Mouse (Mus musculus): ENCODE measurements around the gene Tas1r2. TPM values are rescaled to one million over a fixed set of nuclear protein-coding genes. Genes with fewer than 3 reads are reported as not detected.

Tas1r2 gene
- polyA plus RNA-seq (2016; fragmentation: Nextera tagmentation; extraction: Ambion mirVana) = 0.09 TPM in 1 of 2 replicates, not detected in the other

DNA sequence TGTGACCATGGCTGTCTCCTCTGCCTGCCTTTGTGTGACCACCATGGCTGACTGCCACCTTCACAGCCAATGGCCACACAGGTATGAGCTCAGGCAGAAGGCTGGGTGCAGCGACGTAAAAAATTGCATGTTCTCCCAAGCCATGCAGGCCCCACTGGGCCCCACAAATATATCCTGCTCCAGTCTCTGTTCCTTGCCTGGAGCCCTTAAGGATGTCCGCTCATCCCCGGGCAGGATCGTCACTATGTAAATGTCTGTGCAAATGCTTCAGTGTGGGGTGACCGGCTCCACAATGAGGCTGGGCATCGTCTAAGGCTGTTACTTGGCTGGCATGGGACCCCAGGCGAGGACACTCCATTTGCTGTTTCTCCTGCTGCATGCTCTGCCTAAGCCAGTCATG lies at the start of gene Tas1r2:
Tas1r2 (plus strand) TSS at position 301 of the 400 bp plus-strand sequence.
- Histone ChIP-seq H3K27me3 (ENCODE audit: low read depth, poor library complexity, severe bottlenecking) (0 out of 2 replicates have a peak, but pooled peaks cover 3% of the 10 kb centered on the region), H3K27ac (replicated peaks) (0 out of 2 replicates have a peak within 1 kb of the TSS, but pooled peaks have one; percentile 9), H3K4me3 (no peak within 1 kb of the TSS), H3K9me3 (replicated peaks) (0 out of 2 replicates have a peak, but pooled peaks cover 2% of the 10 kb centered on the region), H3K36me3 (peaks cover 8% of the 10 kb centered on the region), H3K4me1 (peaks cover 12% of the 10 kb centered on the region)
- 91% methylated on average over 8 of the region's 8 CpGs for WGBS
- no peak for DNase-seq (ENCODE audit: low spot score)

DNA sequence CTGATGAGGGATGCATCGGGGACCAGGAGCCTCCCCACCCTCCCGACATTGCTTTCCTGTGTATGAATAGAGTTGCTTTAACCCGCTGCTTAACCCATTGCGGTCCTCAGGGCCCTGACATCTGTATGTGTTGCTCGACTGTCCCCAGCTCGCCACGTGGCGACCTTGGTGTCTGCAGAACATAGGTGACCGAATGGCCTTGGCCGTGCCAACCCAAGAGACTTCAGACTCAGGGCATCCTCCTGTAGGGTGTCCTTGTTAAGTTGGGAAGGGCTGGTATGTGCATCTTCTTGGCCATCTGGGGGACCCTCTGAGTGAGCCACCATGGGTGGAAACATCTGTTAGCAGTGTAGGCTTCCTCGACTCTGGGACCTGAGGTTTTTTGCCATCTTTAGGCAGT lies 48.1 kb upstream of the Tas1r2 start:
- Histone ChIP-seq H3K27ac (replicated peaks) (no peak overlapping the region), H3K4me1 (peaks cover 26% of the 10 kb centered on the region), H3K36me3 (peaks cover 21% of the 10 kb centered on the region), H3K4me3 (no peak overlapping the region), H3K9me3 (replicated peaks) (no peaks in the 10 kb centered on the region), H3K27me3 (ENCODE audit: low read depth, poor library complexity, severe bottlenecking) (no peaks in the 10 kb centered on the region)
- DNase-seq (ENCODE audit: low spot score) = no peak
- 84% methylated on average over 11 of the region's 11 CpGs for WGBS

DNA sequence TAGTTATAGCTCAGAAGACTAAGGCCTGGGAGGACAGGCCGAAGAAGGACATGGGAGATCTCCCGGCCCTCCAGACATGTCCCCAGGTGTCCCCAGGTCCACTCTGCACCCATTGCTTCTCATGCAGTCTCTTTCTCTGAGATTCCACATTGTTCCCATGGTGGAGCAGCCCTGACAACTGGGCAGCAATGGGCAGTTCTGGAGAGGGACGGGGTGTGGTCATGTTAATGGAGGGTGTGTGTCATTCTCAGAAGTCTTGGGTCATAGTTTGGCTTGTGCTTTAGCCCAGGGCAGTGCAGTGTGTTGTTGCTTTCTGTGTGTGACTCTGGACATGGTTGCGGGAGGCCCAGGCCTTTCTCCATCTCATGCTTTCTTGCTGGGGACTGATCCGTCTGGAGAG lies 46.6 kb upstream of the Tas1r2 start:
- H3K36me3 ChIP-seq = peaks cover 21% of the 10 kb centered on the region
- no peaks in the 10 kb centered on the region for H3K9me3 ChIP-seq (replicated peaks)
- H3K4me1 ChIP-seq = peaks cover 28% of the 10 kb centered on the region
- H3K27me3 ChIP-seq (ENCODE audit: low read depth, poor library complexity, severe bottlenecking) = no peaks in the 10 kb centered on the region
- 95% methylated on average over 5 of the region's 5 CpGs for WGBS
- no peak overlapping the region for H3K27ac ChIP-seq (replicated peaks)
- no peak overlapping the region for H3K4me3 ChIP-seq
- DNase-seq (ENCODE audit: low spot score) = no peak

DNA sequence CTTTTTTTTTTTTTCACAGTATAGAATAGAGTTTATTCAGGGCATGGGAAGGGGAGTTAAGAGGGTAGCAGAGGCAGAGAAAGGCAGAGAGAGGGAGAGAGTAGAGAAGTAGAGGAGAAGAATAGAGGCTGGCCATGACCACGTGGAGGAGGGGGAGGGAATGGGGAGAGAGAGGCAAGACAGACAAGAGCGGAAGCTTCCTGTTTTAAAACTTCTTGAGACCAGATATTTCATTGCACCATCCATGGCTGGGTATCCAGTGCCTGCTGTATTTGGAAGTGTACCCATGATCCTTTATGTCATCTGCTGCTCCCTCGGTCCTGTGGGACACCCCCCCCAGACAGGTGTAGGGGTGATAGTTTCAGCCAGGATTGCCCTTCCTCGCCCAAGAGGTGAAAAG lies 44.4 kb upstream of the Tas1r2 start:
- DNase-seq (ENCODE audit: low spot score) = no peak
- Histone ChIP-seq H3K9me3 (replicated peaks) (peaks cover 9% of the 10 kb centered on the region), H3K27me3 (ENCODE audit: low read depth, poor library complexity, severe bottlenecking) (no peaks in the 10 kb centered on the region), H3K4me1 (peaks cover 14% of the 10 kb centered on the region), H3K36me3 (peaks cover 37% of the 10 kb centered on the region), H3K27ac (replicated peaks) (no peak overlapping the region), H3K4me3 (no peak overlapping the region)
- 74% methylated on average over 4 of the region's 4 CpGs for WGBS

DNA sequence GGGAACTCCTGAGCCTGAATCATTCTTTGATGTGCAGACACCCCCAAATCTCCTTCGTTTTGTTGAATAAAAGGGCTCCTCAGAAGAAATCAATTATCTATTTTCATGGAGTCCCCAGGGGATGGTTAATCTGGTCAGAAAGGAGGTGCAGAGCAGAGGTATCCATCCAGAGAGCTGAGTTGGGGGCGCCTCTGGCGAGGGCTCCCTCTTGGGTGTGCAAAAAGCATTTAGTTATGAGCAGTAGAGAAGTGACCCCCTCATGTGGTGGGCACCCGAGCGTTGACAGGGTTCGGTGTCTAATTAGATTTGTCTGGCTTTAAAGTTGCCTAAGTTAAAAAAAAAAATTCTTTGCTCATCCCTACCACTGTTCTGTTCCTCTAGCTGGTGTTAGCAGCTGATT lies 42.4 kb upstream of the Tas1r2 start:
- no peak for DNase-seq (ENCODE audit: low spot score)
- H3K27me3 ChIP-seq (ENCODE audit: low read depth, poor library complexity, severe bottlenecking) = no peaks in the 10 kb centered on the region
- peak overlapping the region; percentile 52 for H3K27ac ChIP-seq (replicated peaks)
- H3K4me3 ChIP-seq = no peak overlapping the region
- H3K4me1 ChIP-seq = peaks cover 26% of the 10 kb centered on the region
- peaks cover 46% of the 10 kb centered on the region for H3K36me3 ChIP-seq
- WGBS = 58% methylated on average over 6 of the region's 6 CpGs
- H3K9me3 ChIP-seq (replicated peaks) = peaks cover 17% of the 10 kb centered on the region

DNA sequence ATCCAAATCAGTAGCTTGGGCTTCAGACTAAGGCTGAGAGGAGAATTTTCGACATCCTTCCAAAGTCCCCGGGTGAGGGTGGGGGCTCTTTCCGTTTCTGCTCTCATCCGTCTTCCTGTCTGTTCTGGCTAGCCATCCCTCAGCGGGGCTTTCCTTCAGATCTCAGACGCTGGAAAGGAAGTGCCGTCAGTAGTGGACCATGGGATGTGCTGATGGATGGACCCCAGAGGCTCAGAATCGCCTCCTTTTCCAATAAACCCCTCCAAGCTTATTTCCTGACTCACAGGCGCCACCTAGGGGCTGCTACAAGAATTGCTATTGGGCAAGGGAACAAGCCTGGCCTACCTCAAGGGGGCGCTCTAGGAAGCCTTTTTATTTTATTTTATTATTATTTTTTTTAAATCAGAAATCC lies 41.8 kb upstream of the Tas1r2 start:
- Histone ChIP-seq H3K4me3 (peak overlapping the region; percentile 28; the same call in 1 of the 2 replicates), H3K4me1 (peaks cover 32% of the 10 kb centered on the region), H3K36me3 (peaks cover 43% of the 10 kb centered on the region), H3K27me3 (ENCODE audit: low read depth, poor library complexity, severe bottlenecking) (no peaks in the 10 kb centered on the region), H3K27ac (replicated peaks) (peak overlapping the region; percentile 52), H3K9me3 (replicated peaks) (peaks cover 17% of the 10 kb centered on the region)
- DNase-seq (ENCODE audit: low spot score) = peak; percentile 85
- 10% methylated on average over 10 of the region's 10 CpGs for WGBS

DNA sequence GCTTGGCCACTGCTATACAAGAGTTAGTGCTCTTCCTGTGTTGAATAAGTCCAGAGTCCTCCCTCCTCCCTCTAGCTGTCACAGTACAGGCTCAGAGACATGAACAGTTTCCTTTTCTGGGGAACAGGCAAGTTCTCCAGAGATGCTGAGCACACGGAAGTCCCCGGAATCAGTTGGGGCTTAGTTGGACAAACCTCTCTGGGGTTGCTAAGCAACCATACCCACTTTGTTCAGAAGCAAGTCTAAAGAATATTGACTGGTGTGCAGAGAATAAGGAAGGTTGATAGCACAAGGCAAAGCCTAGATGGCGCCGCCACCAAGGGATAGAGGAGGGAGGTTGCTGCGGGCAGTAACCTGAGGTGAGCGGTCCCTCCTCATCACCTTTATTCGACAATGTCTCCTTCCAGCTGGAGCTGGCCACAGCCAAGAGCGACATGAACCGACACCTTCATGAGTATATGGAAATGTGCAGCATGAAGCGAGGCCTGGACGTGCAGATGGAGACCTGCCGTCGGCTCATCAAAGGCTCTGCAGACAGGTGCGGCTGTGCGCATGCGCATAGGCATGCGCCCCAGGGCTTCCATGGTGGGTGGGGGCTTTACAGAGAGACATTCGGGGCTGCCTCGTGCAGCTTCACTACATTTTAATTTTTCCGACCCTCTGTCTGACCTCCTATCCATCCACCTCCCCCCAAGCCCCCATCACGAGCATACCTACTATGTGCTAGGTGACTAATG lies 38.6 kb upstream of the Tas1r2 start:
- H3K36me3 ChIP-seq = peaks cover 38% of the 10 kb centered on the region
- H3K9me3 ChIP-seq (replicated peaks) = peaks cover 17% of the 10 kb centered on the region
- H3K27ac ChIP-seq (replicated peaks) = no peak overlapping the region
- WGBS = 91% methylated on average over 21 of the region's 21 CpGs
- H3K4me1 ChIP-seq = peaks cover 37% of the 10 kb centered on the region
- DNase-seq (ENCODE audit: low spot score) = no peak
- no peaks in the 10 kb centered on the region for H3K27me3 ChIP-seq (ENCODE audit: low read depth, poor library complexity, severe bottlenecking)
- no peak overlapping the region for H3K4me3 ChIP-seq

DNA sequence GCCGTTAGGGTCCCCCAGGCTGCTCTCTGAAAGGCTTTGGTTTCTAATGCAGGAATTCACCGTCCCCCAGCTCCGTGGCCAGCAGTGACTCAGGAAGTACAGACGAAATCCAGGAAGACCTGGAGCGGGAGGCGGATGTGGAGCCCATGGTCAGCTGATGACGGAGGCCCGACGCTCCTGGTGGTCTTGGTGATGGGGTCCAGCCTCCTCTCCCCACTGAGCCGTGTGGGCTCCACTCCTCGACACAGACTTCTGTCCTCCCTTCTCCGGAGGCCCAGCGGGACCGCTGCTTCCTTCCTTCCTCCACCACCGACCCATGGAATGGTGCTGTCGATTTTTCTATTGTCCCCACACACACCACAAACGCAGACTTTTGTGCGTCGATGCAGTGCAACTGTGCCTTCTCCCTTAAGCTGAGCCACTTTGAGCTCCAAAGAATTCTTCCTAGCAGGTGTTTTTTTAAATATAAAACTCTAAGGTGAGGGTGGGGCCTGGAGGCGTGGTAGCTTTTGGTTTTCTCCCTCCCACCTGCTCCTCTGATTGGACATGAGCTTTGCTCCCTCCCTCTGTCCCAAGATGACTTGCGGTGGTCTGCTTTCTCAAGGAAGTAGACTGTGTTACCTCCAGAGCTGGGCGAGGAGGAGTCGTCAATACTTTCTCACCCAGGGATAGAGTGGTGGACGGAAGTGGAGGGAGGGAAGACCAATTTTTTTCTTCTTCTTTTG lies 36.9 kb upstream of the Tas1r2 start:
- H3K27ac ChIP-seq (replicated peaks) = peak overlapping the region; percentile 88
- 6% methylated on average over 24 of the region's 24 CpGs for WGBS

DNA sequence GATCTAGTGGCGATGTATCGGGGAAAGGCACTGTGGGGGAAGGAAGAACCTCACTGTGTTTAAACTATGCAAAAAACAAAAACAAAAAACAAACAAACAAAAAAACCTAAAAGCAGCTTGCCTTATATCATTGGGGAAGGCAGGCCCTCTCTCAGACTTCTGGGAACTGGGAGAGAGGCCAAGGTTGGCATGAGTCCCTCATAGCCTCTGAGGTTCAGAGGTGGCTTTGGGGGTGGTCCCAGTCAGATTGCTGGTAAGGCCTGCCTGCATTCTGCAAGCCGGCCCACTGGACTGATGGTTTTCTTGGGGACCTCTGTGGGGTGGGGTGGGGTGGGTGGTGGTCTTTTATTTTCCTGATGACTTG lies 36.4 kb upstream of the Tas1r2 start:
- no peak for DNase-seq (ENCODE audit: low spot score)
- H3K27me3 ChIP-seq (ENCODE audit: low read depth, poor library complexity, severe bottlenecking) = no peaks in the 10 kb centered on the region
- H3K9me3 ChIP-seq (replicated peaks) = peaks cover 17% of the 10 kb centered on the region
- H3K27ac ChIP-seq (replicated peaks) = peak overlapping the region; percentile 88
- H3K36me3 ChIP-seq = peaks cover 38% of the 10 kb centered on the region
- H3K4me3 ChIP-seq = peak overlapping the region; percentile 67
- H3K4me1 ChIP-seq = peaks cover 29% of the 10 kb centered on the region
- WGBS = 42% methylated on average over 3 of the region's 3 CpGs

More for the DNA sequence above, 36.9 kb upstream of the Tas1r2 start:
- peak overlapping the region; percentile 67 for H3K4me3 ChIP-seq
- peaks cover 38% of the 10 kb centered on the region for H3K36me3 ChIP-seq
- no peaks in the 10 kb centered on the region for H3K27me3 ChIP-seq (ENCODE audit: low read depth, poor library complexity, severe bottlenecking)
- H3K4me1 ChIP-seq = peaks cover 28% of the 10 kb centered on the region
- peaks cover 17% of the 10 kb centered on the region for H3K9me3 ChIP-seq (replicated peaks)
- DNase-seq (ENCODE audit: low spot score) = peak; percentile 48

DNA sequence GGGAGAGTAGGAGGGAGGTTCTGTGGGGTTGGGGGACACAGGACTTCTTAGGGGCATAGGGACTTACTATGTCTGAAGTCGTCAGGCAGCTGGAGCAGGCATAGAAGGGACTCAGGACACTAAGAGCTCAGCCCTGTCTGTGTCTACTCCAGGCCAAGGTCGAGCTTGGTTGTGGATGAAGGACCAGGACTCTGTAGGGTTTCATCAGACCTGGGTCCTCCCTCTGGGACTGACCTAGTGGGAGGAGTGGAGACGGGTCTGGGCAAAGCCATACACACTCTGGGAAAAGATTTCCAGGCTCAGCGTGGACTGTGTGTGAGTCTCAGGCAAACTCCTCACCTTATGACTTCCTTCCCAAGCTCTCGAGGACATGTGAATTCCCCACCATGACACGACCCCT lies 33.6 kb upstream of the Tas1r2 start:
- H3K27me3 ChIP-seq (ENCODE audit: low read depth, poor library complexity, severe bottlenecking) = peaks cover 9% of the 10 kb centered on the region
- no peak overlapping the region for H3K27ac ChIP-seq (replicated peaks)
- H3K36me3 ChIP-seq = peaks cover 14% of the 10 kb centered on the region
- 72% methylated on average over 6 of the region's 6 CpGs for WGBS
- H3K4me3 ChIP-seq = no peak overlapping the region
- H3K4me1 ChIP-seq = peaks cover 51% of the 10 kb centered on the region
- no peak for DNase-seq (ENCODE audit: low spot score)
- 0 out of 2 replicates have a peak, but pooled peaks cover 1% of the 10 kb centered on the region for H3K9me3 ChIP-seq (replicated peaks)

DNA sequence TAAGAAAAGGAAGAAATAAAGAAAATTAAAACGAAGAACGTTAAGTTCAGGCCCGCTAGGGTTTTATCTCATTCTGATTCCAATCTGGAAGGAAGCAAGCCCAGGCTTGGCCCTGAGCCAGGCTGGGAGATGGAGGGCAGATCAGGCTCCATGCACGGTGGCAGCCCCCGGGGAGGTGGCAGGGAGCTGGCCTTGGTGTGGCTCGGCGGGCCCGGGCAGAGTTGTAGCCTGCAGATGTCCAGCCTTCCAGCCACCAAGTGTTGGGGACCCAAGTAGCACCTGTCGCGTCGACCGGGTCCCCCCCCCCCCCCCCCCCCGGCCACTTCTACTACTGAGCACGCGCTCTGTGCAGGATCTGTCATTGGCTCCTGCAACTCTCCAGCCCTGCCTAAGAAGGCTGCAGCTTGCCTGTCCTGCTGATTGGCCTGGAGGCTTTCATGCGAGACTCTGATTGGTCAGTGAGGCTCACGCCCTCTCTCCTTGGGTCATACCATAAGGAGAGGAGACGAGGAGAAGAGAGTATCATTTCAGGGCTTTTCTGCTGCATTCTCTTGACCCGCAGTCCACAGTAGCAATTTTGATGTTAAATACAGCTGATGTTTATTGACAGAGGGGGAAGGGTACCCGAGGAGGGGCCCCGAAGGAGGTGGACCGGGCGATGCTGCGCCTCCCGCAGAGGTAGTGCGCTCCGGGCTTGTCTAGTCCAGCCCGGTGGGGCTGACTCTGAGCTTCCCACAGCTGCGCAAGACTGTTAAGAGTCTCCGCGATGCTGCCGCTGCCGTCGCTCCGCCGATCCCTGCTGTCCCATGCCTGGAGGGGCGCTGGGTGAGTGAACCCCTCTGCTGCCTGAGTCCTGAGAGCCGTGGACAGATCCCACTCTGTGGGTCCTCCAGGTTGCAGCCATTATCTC lies 30.7 kb upstream of the Tas1r2 start, which contains the start of gene Aldh4a1:
Aldh4a1 (plus strand) TSS at position 494 of the 910 bp plus-strand sequence.
- H3K9me3 ChIP-seq (replicated peaks) = no peaks in the 10 kb centered on the region
- H3K27me3 ChIP-seq (ENCODE audit: low read depth, poor library complexity, severe bottlenecking) = peaks cover 9% of the 10 kb centered on the region
- H3K27ac ChIP-seq (replicated peaks) = peak within 1 kb of the TSS; percentile 97
- H3K4me1 ChIP-seq = peaks cover 27% of the 10 kb centered on the region
- DNase-seq (ENCODE audit: low spot score) = peak; percentile 94
- no peaks in the 10 kb centered on the region for H3K36me3 ChIP-seq
- peak within 1 kb of the TSS; percentile 84 for H3K4me3 ChIP-seq
- WGBS = 2% methylated on average over 33 of the region's 38 CpGs

DNA sequence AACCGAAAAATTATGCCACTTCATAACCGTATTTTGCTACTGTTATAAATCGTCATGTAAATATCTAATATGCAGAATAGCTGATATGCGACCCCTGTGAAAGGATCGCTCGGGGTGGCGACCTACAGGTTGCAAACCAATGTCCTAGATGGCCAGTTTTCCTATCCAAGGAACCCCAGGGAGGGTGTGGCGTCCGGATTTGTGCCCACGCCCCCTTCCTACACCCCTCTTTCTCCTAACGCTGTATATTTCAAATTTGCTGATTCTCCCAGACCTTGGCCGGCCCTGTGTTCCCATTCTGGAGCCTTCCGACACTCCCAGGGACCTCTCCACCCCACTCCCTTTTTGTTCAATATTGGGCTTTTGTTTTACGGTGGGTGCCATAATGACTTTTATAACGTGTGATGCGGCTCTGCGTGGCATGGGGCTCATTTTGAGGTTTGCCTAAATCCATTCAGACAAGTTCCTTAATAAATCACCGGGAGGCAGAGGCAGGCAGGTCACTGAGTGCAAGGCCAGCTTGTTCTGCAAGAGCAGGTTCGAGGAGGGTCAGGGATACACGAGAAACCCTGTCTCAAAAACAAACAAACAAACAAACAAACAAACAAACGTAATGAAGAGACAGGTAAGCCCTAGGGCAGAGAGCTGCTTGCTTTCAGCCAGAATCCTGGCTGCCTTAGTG lies 29.8 kb upstream of the Tas1r2 start:
- Histone ChIP-seq H3K9me3 (replicated peaks) (no peaks in the 10 kb centered on the region), H3K27ac (replicated peaks) (peak overlapping the region; percentile 97), H3K27me3 (ENCODE audit: low read depth, poor library complexity, severe bottlenecking) (peaks cover 9% of the 10 kb centered on the region), H3K4me1 (peaks cover 27% of the 10 kb centered on the region), H3K4me3 (peak overlapping the region; percentile 84), H3K36me3 (no peaks in the 10 kb centered on the region)
- no peak for DNase-seq (ENCODE audit: low spot score)
- WGBS = 32% methylated on average over 21 of the region's 21 CpGs

Data from midbrain, embryonic 10.5 days (tissue).